Mouse (Mus musculus): ENCODE measurements around the gene Hoxb1.

Gene Hoxb1

DNA sequence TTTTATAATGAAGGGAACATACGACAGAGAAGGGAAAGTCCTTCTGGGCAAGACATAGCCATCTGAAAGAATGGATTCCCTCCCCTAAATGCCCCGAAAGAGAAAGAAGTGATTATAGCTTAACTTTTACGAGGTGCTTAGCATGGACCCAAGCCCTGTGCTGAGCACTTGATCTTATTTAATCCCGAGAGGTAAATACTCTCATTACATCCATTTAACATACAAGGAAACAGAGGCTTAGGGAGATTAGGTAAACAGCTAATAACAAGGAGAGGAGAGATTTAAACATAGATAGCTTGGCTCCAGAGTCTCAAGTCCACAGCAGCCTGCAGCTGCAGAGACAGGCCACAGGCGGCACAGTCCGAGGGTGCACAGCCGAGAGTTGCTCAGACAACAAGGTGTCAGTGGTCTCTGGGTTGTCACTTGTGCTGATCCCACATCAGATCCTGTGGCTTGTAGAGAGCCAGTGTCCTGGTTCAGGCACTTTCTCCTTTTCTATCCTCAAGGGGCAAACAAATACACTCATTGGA, 32.3 kb downstream of the Hoxb1 start:
- no peak for DNase-seq (ENCODE audit: low spot score in 2 of 2)

GRCm38 (mm10) chr11:96399923-96400322, 34.4 kb downstream of the Hoxb1 start:
- no peak for DNase-seq (ENCODE audit: low spot score in 2 of 2)

- no peak for DNase-seq (ENCODE audit: low spot score in 2 of 2)
Measured at GRCm38 (mm10) chr11:96404016-96404604, 38.6 kb downstream of the Hoxb1 start.

DNA sequence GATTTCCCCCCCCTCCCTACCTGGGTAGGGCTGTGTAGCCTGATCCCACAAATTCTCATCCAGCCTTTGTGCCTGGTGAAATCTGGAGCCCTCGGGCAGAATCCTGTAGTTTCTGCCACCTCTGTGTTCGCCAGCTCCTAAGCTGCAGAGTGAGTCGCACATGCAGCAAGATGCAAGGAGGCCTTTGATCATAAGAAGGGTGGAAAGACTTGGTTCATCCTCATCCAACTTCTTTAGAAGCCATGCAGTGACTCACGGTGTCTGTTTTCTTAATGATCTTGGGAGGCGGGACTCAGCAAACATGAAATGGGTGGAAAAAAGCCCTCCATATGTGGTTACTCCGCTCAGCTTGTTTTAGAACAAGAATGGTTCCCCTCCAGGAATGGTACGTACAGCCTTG, 39.3 kb downstream of the Hoxb1 start:
- DNase-seq (ENCODE audit: low spot score in 2 of 2): no peak

DNA sequence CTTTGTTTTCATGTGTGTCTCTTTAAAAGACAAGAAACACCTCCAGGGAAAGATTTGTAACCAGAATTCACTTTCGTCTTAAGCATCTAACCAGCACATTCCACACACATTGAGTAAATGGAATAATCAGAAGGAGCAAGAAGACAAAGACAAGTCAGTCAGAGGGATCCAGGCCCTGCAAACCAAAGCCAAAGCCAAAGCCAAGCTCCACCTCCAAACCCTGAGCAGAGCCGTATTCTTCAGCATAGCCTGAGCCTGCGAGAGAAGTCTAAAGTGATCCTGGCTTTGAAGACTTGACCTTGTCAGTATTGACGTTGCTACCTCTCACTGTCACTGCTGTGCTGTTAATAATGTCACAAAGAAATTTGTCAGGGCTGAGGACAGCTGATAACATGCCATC, 40.0 kb downstream of the Hoxb1 start:
- DNase-seq (ENCODE audit: low spot score in 2 of 2): no peak

DNA sequence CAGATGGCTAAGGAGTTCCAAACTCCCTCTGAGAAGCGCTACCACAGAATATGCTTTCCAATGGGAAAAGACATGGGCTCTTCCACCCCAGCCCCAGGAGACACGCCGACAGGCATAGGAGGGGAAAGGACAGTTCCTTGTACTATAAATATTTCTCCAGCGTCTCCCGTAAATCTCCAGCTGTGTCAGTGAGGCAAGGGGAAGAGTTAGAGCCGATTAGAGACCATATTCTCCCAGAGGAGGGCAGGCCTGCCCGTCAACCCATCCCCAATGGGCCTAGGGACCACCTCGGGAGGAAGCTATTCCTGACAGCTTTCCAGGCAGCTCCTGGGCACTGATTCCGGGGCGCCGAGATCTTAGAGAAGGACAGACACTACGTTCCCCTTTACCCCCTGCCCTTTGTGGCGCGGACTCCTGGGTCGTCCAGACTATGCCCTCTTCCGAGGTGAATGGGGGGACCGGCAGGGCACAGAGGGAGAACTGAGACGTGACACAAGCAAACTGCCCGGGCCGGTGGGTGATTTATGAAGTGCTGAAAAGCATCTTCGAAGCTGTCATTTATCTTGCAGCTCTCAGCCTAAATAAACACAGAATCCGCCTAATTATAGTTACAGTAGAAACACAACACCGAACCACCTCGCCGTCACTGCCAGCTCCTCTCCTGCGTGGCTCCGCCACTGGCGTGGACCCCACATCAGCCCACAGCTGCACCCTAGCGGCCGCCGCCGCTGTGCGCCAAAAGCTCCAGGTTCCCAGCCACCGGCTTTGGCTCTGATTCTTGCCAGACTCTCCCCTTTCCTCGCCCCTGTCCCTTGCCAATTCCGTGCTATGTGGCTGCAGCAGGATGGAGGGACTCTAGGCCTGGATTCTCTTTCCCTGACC, 41.9 kb downstream of the Hoxb1 start:
- DNase-seq (ENCODE audit: low spot score in 2 of 2): peak; percentile 28 to 71

- DNase-seq (ENCODE audit: low spot score in 2 of 2): no peak
Measured at GRCm38 (mm10) chr11:96408234-96409010, 42.9 kb downstream of the Hoxb1 start.

DNA sequence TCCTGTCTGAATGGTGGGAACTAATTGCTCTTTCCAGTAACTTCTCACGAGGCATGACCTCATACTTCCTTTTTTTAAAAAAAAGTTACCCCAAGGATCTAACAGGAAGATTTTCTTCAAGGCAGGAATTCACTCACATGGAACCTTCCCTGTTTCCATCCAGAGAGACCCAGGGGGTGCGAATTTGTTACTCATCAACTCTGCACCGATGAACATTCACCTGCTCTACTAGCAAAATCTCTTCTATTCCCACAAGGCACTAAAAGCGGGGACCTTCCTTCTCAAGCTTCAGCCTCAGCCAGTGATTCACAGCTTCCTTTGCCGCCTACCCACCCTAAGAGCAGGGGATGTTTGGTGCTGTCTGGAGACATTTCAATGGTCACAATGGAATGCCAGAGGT, 45.5 kb downstream of the Hoxb1 start:
- no peak for DNase-seq (ENCODE audit: low spot score in 2 of 2)

DNA sequence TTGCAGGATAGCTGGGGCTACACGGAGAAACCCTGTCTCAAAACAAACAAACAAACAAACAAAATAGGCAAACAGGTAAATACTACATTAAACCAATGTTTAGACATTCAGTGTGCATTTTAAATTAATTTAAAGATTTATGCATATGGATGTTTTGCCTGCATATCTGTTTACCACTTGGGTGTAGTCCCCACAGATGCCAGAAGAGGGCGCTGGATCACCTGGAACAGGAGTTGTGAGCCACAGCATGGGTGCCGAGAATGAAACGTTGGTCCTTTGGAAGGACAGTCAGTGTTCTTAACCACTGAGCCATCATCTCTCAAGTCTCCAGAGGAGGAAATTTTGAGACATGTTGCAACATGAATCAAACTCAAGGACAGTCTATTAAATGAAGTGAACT, 46.4 kb downstream of the Hoxb1 start:
- DNase-seq (ENCODE audit: low spot score in 2 of 2): no peak

DNA sequence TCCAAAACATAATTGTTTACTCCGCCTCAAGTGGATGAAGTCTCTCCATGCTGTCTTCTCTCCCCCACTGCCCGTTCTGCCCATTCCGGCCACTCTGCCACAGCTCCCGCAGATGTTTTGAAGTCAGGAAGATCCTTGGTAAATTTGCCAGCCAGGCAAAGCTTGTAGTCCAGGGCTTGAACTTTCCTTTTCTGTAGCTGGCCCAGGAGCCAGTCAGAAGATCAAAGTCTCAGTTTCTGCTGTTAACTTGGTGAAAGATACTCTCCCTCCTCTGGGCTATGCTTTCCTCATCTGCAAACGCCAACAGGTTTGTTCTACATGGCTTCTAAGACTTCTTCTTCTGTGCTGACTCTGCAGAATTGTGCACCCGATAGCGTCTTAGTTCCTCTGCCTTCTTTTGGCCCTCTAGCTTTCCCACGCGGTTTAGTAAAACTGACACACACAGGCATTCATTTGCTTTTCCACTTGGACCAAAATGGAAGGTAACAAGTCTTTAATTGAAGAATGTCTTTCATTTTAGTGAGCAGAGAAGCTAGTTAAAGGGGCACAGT, 47.5 kb downstream of the Hoxb1 start:
- no peak for DNase-seq (ENCODE audit: low spot score in 2 of 2)

DNA sequence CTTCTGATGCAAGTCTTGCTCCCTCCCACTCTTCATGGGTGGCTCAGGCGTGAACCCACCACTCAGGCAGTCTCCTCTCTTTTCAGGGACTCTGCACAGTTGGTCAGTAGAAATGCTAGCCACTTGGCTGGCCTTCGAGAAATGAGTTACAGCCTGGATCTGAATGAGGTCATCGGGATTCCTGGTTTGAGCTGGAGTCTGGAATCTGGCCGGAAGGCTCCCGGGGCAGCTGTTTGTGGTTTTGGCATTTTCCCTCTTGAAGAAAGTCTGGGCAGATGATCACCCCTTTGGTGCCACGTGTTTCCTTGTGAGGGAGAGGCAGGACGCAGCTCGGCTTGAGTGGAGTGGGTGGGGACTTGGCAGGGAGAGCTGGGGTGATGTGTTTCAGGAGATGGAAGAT, 48.0 kb downstream of the Hoxb1 start:
- DNase-seq (ENCODE audit: low spot score in 2 of 2): peak in 1 of 2 experiments; percentile 13

- no peak for DNase-seq (ENCODE audit: low spot score in 2 of 2)
Measured at GRCm38 (mm10) chr11:96414002-96414401, 48.5 kb downstream of the Hoxb1 start.

All from spleen, postnatal 4 days (tissue).